Mouse (Mus musculus) MEL (cell line): Measurements from ENCODE around the gene Bach2. TPM values are rescaled to one million over a fixed set of nuclear protein-coding genes. Genes with fewer than 3 reads are reported as not detected.

Source experiments
- DNase-seq: peaks from one replicate; pipeline ENCODE4 v3.0.0; 2011; ENCODE audit warnings: low read depth, low spot score
- H3K27ac ChIP-seq: 2 replicates; pipeline ENCODE4 v1.5.1; 2012; ENCODE audit warnings: low read depth, mild to moderate bottlenecking, control low read depth, low read length, moderate library complexity; ENCODE audit not compliant: control insufficient read depth
- H3K27me3 ChIP-seq, 2 experiments: fragments of 150-350 bp in 1 of 2; sonication (generic) in 1 of 2; 2 replicates each; pipeline ENCODE4 v1.6.1; 2012; ENCODE audit warnings: low read length in 2 of 2, mild to moderate bottlenecking in 2 of 2, improper control_type of control experiment in 1 of 2, moderate library complexity in 1 of 2; ENCODE audit not compliant: insufficient read depth in 2 of 2, control insufficient read depth in 1 of 2
- H3K36me3 ChIP-seq, 2 experiments: 2 replicates each; pipeline ENCODE4 v1.6.1; 2012 to 2014; ENCODE audit warnings: low read length in 2 of 2, improper control_type of control experiment in 1 of 2, inconsistent platforms in 1 of 2, mild to moderate bottlenecking in 1 of 2; ENCODE audit not compliant: insufficient read depth in 2 of 2, control insufficient read depth in 1 of 2
- H3K4me1 ChIP-seq, 2 experiments: fragments of 150-350 bp in 1 of 2; sonication (generic) in 1 of 2; 2 replicates each; pipeline ENCODE4 v1.6.1; 2012; ENCODE audit warnings: low read length in 2 of 2, improper control_type of control experiment in 1 of 2, mild to moderate bottlenecking in 1 of 2; ENCODE audit not compliant: insufficient read depth in 2 of 2, control insufficient read depth in 1 of 2
- H3K4me3 ChIP-seq, 2 experiments: fragments of 150-350 bp in 1 of 2; sonication (generic) in 1 of 2; 2 replicates each; pipeline ENCODE4 v1.5.1; 2012; ENCODE audit warnings: low read depth in 2 of 2, low read length in 2 of 2, mild to moderate bottlenecking in 2 of 2, moderate library complexity in 2 of 2, control low read depth in 1 of 2, improper control_type of control experiment in 1 of 2; ENCODE audit not compliant: control insufficient read depth in 1 of 2, insufficient read depth in 1 of 2
- H3K79me2 ChIP-seq: 2 replicates; pipeline ENCODE4 v1.6.1; 2012; ENCODE audit warnings: mild to moderate bottlenecking, low read length, moderate library complexity; ENCODE audit not compliant: control insufficient read depth, poor library complexity, insufficient read depth
- H3K9ac ChIP-seq: 2 replicates; pipeline ENCODE4 v1.6.1; 2012; ENCODE audit warnings: low read depth, mild to moderate bottlenecking, control low read depth, low read length, moderate library complexity; ENCODE audit not compliant: control insufficient read depth, poor library complexity, severe bottlenecking
- H3K9me3 ChIP-seq: fragments of 150-350 bp; sonication (generic); replicated peaks from 2 replicates; pipeline ENCODE4 v1.6.1; 2012; ENCODE audit warnings: mild to moderate bottlenecking, low read length, improper control_type of control experiment, moderate library complexity; ENCODE audit not compliant: insufficient read depth
- BHLHE40 ChIP-seq: IDR thresholded peaks from 2 replicates; pipeline ENCODE4 v1.6.1; 2012; ENCODE audit warnings: low read depth, mild to moderate bottlenecking, inconsistent platforms, low read length, improper control_type of control experiment, borderline replicate concordance
- CHD2 ChIP-seq: IDR thresholded peaks from 2 replicates; pipeline ENCODE4 v1.6.1; 2011; ENCODE audit warnings: low read length, improper control_type of control experiment
- E2F4 ChIP-seq: IDR thresholded peaks from 2 replicates; pipeline ENCODE4 v1.6.1; 2011; ENCODE audit warnings: low read depth, low read length, improper control_type of control experiment, borderline replicate concordance
- ETS1 ChIP-seq: IDR thresholded peaks from 2 replicates; pipeline ENCODE4 v1.6.1; 2012; ENCODE audit warnings: low read depth, mild to moderate bottlenecking, inconsistent platforms, low read length, improper control_type of control experiment, moderate library complexity
- GABPA ChIP-seq: IDR thresholded peaks from 2 replicates; pipeline ENCODE4 v1.6.1; 2012; ENCODE audit warnings: low read depth, mild to moderate bottlenecking, inconsistent platforms, low read length, improper control_type of control experiment, moderate library complexity
- GATA1 ChIP-seq: IDR thresholded peaks from 2 replicates; pipeline ENCODE4 v1.6.1; 2011; ENCODE audit warnings: low read depth, low read length, improper control_type of control experiment
- JUND ChIP-seq: IDR thresholded peaks from 2 replicates; pipeline ENCODE4 v1.6.1; 2011; ENCODE audit warnings: low read depth, mild to moderate bottlenecking, improper control_type of control experiment, low read length
- MAFK ChIP-seq: IDR thresholded peaks from 2 replicates; pipeline ENCODE4 v1.6.1; 2011; ENCODE audit warnings: low read depth, mild to moderate bottlenecking, low read length, improper control_type of control experiment, borderline replicate concordance
- MAX ChIP-seq: IDR thresholded peaks from 2 replicates; pipeline ENCODE4 v1.6.1; 2011; ENCODE audit warnings: low read length, improper control_type of control experiment
- MEF2A ChIP-seq: IDR thresholded peaks from 2 replicates; pipeline ENCODE4 v1.6.1; 2014; ENCODE audit warnings: low read depth, mild to moderate bottlenecking, inconsistent platforms, low read length, improper control_type of control experiment; ENCODE audit not compliant: poor library complexity, insufficient replicate concordance, severe bottlenecking; ENCODE audit errors: extremely low read depth
- MXI1 ChIP-seq: IDR thresholded peaks from 2 replicates; pipeline ENCODE4 v1.6.1; 2011; ENCODE audit warnings: mild to moderate bottlenecking, low read depth, low read length, improper control_type of control experiment
- MYB ChIP-seq: IDR thresholded peaks from 2 replicates; pipeline ENCODE4 v1.6.1; 2011; ENCODE audit warnings: mild to moderate bottlenecking, low read depth, low read length, improper control_type of control experiment
- MYC ChIP-seq: IDR thresholded peaks from 2 replicates; pipeline ENCODE4 v1.6.1; 2011; ENCODE audit warnings: low read depth, mild to moderate bottlenecking, low read length, improper control_type of control experiment, moderate library complexity
- NRF1 ChIP-seq: IDR thresholded peaks from 2 replicates; pipeline ENCODE4 v1.6.1; 2014; ENCODE audit warnings: low read depth, mild to moderate bottlenecking, inconsistent platforms, low read length, improper control_type of control experiment, moderate library complexity; ENCODE audit not compliant: poor library complexity, insufficient read depth, severe bottlenecking
- SMC3 ChIP-seq: IDR thresholded peaks from 2 replicates; pipeline ENCODE4 v1.6.1; 2011; ENCODE audit warnings: low read depth, low read length, improper control_type of control experiment
- UBTF ChIP-seq: IDR thresholded peaks from 2 replicates; pipeline ENCODE4 v1.6.1; 2012; ENCODE audit warnings: low read depth, mild to moderate bottlenecking, inconsistent platforms, low read length, improper control_type of control experiment, moderate library complexity, borderline replicate concordance; ENCODE audit not compliant: insufficient read depth
- USF1 ChIP-seq: IDR thresholded peaks from 2 replicates; pipeline ENCODE4 v1.6.1; 2014; ENCODE audit warnings: low read depth, mild to moderate bottlenecking, inconsistent platforms, low read length, improper control_type of control experiment, moderate library complexity
- USF2 ChIP-seq, 2 experiments: IDR thresholded peaks; 2 replicates each; pipeline ENCODE4 v1.6.1; 2011 to 2012; ENCODE audit warnings: improper control_type of control experiment in 2 of 2, low read length in 2 of 2, borderline replicate concordance in 1 of 2, inconsistent platforms in 1 of 2, low read depth in 1 of 2, mild to moderate bottlenecking in 1 of 2; ENCODE audit not compliant: insufficient read depth in 1 of 2
- ZKSCAN1 ChIP-seq: IDR thresholded peaks from 2 replicates; pipeline ENCODE4 v1.6.1; 2012; ENCODE audit warnings: low read depth, mild to moderate bottlenecking, inconsistent platforms, low read length, improper control_type of control experiment, moderate library complexity
- ZMIZ1 ChIP-seq: IDR thresholded peaks from 2 replicates; pipeline ENCODE4 v1.6.1; 2012; ENCODE audit warnings: low read depth, mild to moderate bottlenecking, inconsistent platforms, low read length, improper control_type of control experiment, moderate library complexity
- polyA plus RNA-seq, 2 experiments: library from polyadenylated mRNA; stranded (reverse) in 1 of 2; unstranded in 1 of 2; fragments of >175 nt in 1 of 2; fragments of >200 nt in 1 of 2; gene quantifications; 2 replicates each; pipeline versions ENCODE4 v1.2.1 to v1.2.4; 2012; ENCODE audit warnings: low replicate concordance in 2 of 2, low read depth in 1 of 2; ENCODE audit not compliant: insufficient read length in 2 of 2, insufficient read depth in 1 of 2, missing spikeins in 1 of 2
- total RNA-seq: library from RNA; depleted of rRNA; stranded (reverse); fragments of 300-350 nt; gene quantifications from 2 replicates; pipeline ENCODE4 v1.2.3, GENCODE M21; 2012

Gene Bach2
- total and polyA plus RNA-seq, 3 experiments, result 0.04 TPM; not detected in 2

GRCm38 (mm10) chr4:32385623-32386022 is 147.0 kb downstream of the Bach2 start:
- H3K27me3 ChIP-seq, result peaks cover 2 to 3% of the 10 kb centered on the region in 2 experiments; a peak in 2 of 4 replicates
- H3K4me3 ChIP-seq, result no peak overlapping the region

GRCm38 (mm10) chr4:32386346-32386745 is 147.7 kb downstream of the Bach2 start:
- no peak for DNase-seq
- H3K27ac ChIP-seq, result no peak overlapping the region
- no peak for TF ChIP-seq UBTF
- TF ChIP-seq MXI1, result no peak
- no peak for TF ChIP-seq USF1
- no peak for TF ChIP-seq ETS1
- TF ChIP-seq MEF2A, result no peak
- no peak for TF ChIP-seq ZKSCAN1
- TF ChIP-seq CHD2, result no peak
- no peaks in the 10 kb centered on the region for H3K79me2 ChIP-seq
- H3K36me3 ChIP-seq, result peaks cover 0 to 5% of the 10 kb centered on the region in 2 experiments; a peak in 1 of 4 replicates
- H3K4me1 ChIP-seq, result peaks cover 0 to 7% of the 10 kb centered on the region in 2 experiments; a peak in 1 of 4 replicates
- H3K9ac ChIP-seq, result no peak overlapping the region
- no peaks in the 10 kb centered on the region for H3K9me3 ChIP-seq
- H3K4me3 ChIP-seq, result no peak overlapping the region
- H3K27me3 ChIP-seq, result peaks cover 1 to 2% of the 10 kb centered on the region in 2 experiments; a peak in 2 of 4 replicates

More at GRCm38 (mm10) chr4:32385623-32386022, 147.0 kb downstream of the Bach2 start:
- no peak overlapping the region for H3K27ac ChIP-seq
- H3K4me1 ChIP-seq, result peaks cover 0 to 7% of the 10 kb centered on the region in 2 experiments; a peak in 1 of 4 replicates
- H3K36me3 ChIP-seq, result peaks cover 0 to 5% of the 10 kb centered on the region in 2 experiments; a peak in 1 of 4 replicates
- H3K79me2 ChIP-seq, result no peaks in the 10 kb centered on the region
- DNase-seq, result no peak
- TF ChIP-seq USF1 (no peak), GABPA (no peak), BHLHE40 (no peak), GATA1 (no peak), ZMIZ1 (no peak), MAFK (no peak), MYB (no peak), MAX (no peak), SMC3 (no peak), NRF1 (no peak), MYC (no peak), JUND (no peak), USF2 (IDR thresholded peaks at IDR 0.05; ENCODE audit: borderline replicate concordance in 1 of 2, insufficient read depth in 1 of 2, low read depth in 1 of 2, low read length in 2 of 2) (no peak), E2F4 (no peak)
- no peaks in the 10 kb centered on the region for H3K9me3 ChIP-seq
- H3K9ac ChIP-seq, result no peak overlapping the region
